Mouse (Mus musculus): ENCODE measurements around the gene Hmg20b. TPM values are rescaled to one million over a fixed set of nuclear protein-coding genes. Genes with fewer than 3 reads are reported as not detected.

Gene Hmg20b
- polyA plus RNA-seq, 1 experiment from 2014 or later = 118 TPM

DNA sequence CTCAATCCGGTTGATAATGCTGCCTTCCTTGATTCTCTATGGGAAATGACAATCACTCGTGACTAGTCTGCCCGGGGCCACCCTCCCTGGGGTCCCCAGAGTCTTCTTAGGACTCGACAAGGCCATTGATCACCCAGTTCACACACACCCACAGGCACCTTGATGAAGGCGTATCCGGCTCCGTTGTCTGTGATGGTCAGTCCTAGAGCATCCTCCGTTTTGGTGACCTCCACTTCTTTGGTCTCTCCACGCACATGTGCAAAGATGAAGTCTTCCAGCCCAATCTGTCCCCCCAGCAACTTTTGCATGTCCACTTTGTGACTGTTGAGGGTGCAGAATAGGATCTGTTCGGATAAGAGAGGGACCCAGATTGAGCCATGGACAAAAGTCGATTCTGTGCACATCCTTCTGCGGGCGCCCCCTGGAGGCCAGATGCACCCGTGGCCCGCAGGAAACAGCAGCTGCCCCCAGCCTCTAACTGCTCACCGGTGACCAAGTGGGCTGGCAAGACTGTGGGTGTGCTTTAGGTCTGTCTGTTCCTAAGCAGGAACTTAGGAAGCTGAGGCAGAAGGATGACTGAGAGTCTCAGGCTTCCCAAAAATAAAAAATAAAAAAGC lies 8.8 kb downstream of the Hmg20b start:
- CTCF ChIA-PET = interaction anchor here (0.7 to 2.3 kb wide), 9 partner anchors 8 to 53 kb away, joined by 3 to 10 read pairs (median 4); partner anchors contain the start of genes Hmg20b and Pip5k1c
- POLR2A ChIA-PET = no interaction called here
- no peak for ATAC-seq
- no peak for TF ChIP-seq CTCF (IDR thresholded peaks at IDR 0.05)
- in situ Hi-C loops (cut with MboI; ENCODE audit: low pct_unique_long_range_greater_than_20kb) = no loop called here
- no peaks in the 10 kb centered on the region for H3K27me3 ChIP-seq
- no peak for DNase-seq (ENCODE audit: low read depth, low spot score)

DNA sequence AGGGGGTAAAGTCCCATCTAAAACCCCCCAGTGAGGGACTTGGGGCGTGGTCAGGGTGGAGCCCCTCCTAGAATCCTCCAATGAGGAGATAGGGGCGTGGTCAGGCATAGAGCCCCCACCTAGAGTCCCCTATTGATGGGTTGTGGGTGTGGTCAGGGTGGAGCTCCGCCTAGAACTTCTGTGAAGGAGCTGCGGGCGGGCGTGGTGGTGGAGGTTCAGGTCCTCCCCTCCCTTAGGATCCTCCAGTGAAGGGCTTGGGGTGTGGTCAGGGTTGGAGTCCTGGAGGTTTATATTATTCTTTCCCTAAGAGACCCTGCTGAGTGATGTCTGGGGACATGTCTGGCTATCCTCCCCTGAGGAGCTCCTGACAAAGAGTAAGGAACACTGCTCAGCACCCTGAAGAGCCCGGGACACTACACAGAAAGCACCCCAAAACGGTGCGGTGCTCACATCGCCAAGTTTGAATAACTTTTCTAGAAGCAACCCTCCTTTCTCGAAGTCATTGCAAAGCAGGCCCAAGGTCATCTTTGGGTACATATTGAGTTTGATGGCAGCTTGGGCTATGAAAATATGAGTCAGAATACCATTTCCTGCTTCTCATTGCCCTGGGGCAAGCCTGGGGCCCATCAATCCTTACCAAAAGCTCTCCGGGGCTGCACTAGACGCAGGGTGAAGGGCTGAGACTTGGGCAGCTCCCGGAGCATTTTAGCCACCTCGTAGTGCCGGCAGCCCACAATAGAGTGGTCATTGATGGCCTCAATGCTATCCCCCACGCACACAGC lies 9.5 kb downstream of the Hmg20b start:
- POLR2A ChIA-PET = no interaction called here
- in situ Hi-C loops (cut with MboI; ENCODE audit: low pct_unique_long_range_greater_than_20kb) = no loop called here
- ATAC-seq (no peak), DNase-seq (ENCODE audit: low read depth, low spot score) (no peak)
- TF ChIP-seq CTCF (IDR thresholded peaks at IDR 0.05) = no peak
- CTCF ChIA-PET = interaction anchor here (1.0 to 2.3 kb wide), 2 partner anchors 10 to 48 kb away, joined by 3 to 10 read pairs; partner anchors contain the start of genes Hmg20b and Pip5k1c
- H3K27me3 ChIP-seq = no peaks in the 10 kb centered on the region

GRCm38 (mm10) chr10:81336558-81336957 lies 13.7 kb downstream of the Hmg20b start:
- no peak for ATAC-seq
- ChIA-PET POLR2A (no interaction called here), CTCF (interaction anchor here (1.4 kb wide), 1 partner anchor 47 kb away, joined by 5 read pairs; no protein-coding TSS in a partner anchor)
- H3K27me3 ChIP-seq = no peaks in the 10 kb centered on the region
- TF ChIP-seq CTCF (IDR thresholded peaks at IDR 0.05) = no peak
- no peak for DNase-seq (ENCODE audit: low read depth, low spot score)
- in situ Hi-C loops (cut with MboI; ENCODE audit: low pct_unique_long_range_greater_than_20kb) = no loop called here

GRCm38 (mm10) chr10:81335393-81336340 lies 14.6 kb downstream of the Hmg20b start:
- ATAC-seq (no peak), DNase-seq (ENCODE audit: low read depth, low spot score) (no peak)
- no peak for TF ChIP-seq CTCF (IDR thresholded peaks at IDR 0.05)
- CTCF ChIA-PET = interaction anchor here (1.4 kb wide), 1 partner anchor 46 kb away, joined by 5 read pairs; no protein-coding TSS in a partner anchor
- H3K27me3 ChIP-seq = no peaks in the 10 kb centered on the region
- in situ Hi-C loops (cut with MboI; ENCODE audit: low pct_unique_long_range_greater_than_20kb) = no loop called here
- POLR2A ChIA-PET = interaction anchor here (0.6 kb wide), 1 partner anchor 125 kb away, joined by 6 read pairs; no protein-coding TSS in a partner anchor

DNA sequence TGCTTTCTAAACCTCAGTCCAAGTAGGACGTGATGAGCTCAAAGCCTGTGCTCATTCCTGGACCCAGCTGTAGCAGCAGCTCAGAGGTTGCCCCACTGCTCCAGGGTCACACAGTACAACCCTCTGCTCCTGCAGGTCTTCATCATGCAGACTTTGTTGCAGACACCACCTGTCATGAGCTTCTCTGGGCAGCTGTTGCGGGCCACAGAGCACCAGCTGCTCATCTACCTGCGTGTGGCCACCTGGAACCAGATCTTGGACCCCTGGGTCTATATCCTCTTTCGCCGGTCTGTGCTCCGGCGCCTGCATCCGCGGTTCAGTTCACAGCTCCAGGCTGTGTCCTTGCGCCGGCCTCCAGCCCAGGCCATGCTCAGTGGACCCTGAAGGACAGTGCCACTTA lies 16.0 kb downstream of the Hmg20b start:
- in situ Hi-C loops (cut with MboI; ENCODE audit: low pct_unique_long_range_greater_than_20kb) = no loop called here
- DNase-seq (ENCODE audit: low read depth, low spot score) (no peak), ATAC-seq (no peak)
- ChIA-PET CTCF (no interaction called here), POLR2A (no interaction called here)
- TF ChIP-seq CTCF (IDR thresholded peaks at IDR 0.05) = no peak
- no peaks in the 10 kb centered on the region for H3K27me3 ChIP-seq

GRCm38 (mm10) chr10:81332277-81332676 lies 18.0 kb downstream of the Hmg20b start:
- POLR2A ChIA-PET = interaction anchor here (0.7 kb wide), 1 partner anchor 177 kb away, joined by 8 read pairs; no protein-coding TSS in a partner anchor
- no peaks in the 10 kb centered on the region for H3K27me3 ChIP-seq
- DNase-seq (ENCODE audit: low read depth, low spot score) (no peak), ATAC-seq (no peak)
- TF ChIP-seq CTCF (IDR thresholded peaks at IDR 0.05) = no peak
- CTCF ChIA-PET = no interaction called here
- in situ Hi-C loops (cut with MboI; ENCODE audit: low pct_unique_long_range_greater_than_20kb) = no loop called here

DNA sequence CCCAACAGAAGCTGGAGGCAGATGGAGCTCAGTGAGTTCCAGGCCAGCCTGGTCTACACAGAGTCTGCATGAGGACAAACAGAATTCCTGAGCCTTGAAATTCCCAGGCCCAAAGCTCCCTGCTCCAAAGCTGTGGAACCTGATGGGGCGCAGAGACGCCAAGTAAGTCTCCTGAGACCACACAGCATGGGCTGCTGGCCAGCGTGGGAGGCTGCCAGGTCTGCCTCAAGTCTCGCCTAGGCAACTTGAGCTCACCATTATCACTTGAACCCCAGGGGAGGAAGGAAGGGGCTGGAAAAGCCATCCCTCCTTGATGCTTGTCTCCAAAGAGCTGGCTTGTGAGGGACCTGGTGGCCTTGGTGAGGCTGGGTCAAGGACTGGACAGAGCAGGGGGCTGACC lies 20.3 kb downstream of the Hmg20b start:
- no peaks in the 10 kb centered on the region for H3K27me3 ChIP-seq
- no peak for TF ChIP-seq CTCF (IDR thresholded peaks at IDR 0.05)
- no peak for ATAC-seq
- ChIA-PET POLR2A (interaction anchor here (1.0 to 1.1 kb wide), 2 partner anchors 9 to 10 kb away, joined by 3 read pairs; partner anchors contain the start of gene Cactin), CTCF (interaction anchor here (1.2 kb wide), 1 partner anchor 12 kb away, joined by 4 read pairs; no protein-coding TSS in a partner anchor)
- DNase-seq (ENCODE audit: low read depth, low spot score) = no peak
- in situ Hi-C loops (cut with MboI; ENCODE audit: low pct_unique_long_range_greater_than_20kb) = no loop called here

DNA sequence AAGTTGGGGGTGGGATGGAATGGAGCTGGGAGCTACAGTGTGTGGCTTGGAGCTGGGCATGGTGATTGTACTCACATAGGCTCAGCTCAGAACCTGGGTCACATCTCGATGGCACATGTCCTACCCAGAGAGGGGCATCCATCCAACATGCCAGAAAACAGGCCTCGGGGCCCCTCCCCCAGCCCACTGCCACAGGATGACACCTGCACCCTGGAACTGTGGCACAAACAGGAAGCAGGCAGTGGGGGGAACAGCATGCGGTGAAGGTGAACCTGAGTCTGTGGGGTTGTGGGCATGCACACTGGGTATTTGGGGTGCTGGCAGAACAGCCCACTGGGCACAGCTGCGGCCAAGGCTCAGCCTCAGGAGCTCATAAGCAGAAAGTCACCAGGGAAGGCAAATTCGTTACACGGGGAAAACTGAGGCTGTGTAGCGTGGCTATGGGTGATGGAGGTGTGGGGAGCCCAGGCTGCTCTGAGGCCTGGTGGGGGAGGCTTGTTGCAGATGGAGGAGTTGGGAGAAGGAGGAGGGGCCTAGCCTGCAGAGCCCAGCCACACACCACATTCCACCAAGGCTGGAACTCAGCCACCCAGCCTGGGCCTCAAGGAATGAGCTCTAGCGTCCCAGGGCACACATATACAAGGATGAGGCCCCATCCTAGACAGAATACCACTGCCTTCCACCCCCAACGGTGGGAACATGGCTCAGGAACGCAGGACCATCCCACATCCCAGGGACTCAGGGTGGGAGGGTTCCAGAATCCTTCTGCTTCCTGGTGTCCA lies 20.9 kb downstream of the Hmg20b start:
- no peak for TF ChIP-seq CTCF (IDR thresholded peaks at IDR 0.05)
- no peaks in the 10 kb centered on the region for H3K27me3 ChIP-seq
- CTCF ChIA-PET = interaction anchor here (1.2 kb wide), 1 partner anchor 12 kb away, joined by 4 read pairs; no protein-coding TSS in a partner anchor
- in situ Hi-C loops (cut with MboI; ENCODE audit: low pct_unique_long_range_greater_than_20kb) = no loop called here
- POLR2A ChIA-PET = interaction anchor here (1.0 to 1.1 kb wide), 2 partner anchors 8 to 10 kb away, joined by 3 read pairs; partner anchors contain the start of gene Cactin
- DNase-seq (ENCODE audit: low read depth, low spot score) = no peak
- no peak for ATAC-seq

- DNase-seq (ENCODE audit: low read depth, low spot score) (no peak), ATAC-seq (no peak)
- POLR2A ChIA-PET = no interaction called here
- no peak for TF ChIP-seq CTCF (IDR thresholded peaks at IDR 0.05)
- H3K27me3 ChIP-seq = no peaks in the 10 kb centered on the region
- CTCF ChIA-PET = no interaction called here
- in situ Hi-C loops (cut with MboI; ENCODE audit: low pct_unique_long_range_greater_than_20kb) = no loop called here
These were observed 21.9 kb downstream of the Hmg20b start, which contains the start of gene Tbxa2r for GRCm38 (mm10) chr10:81328386-81328785. Gene Tbxa2r (plus strand): TSS chr10:81328731.
